Mouse (Mus musculus) lung, embryonic 14.5 days (tissue): ENCODE measurements around the gene Arhgap27. TPM values are rescaled to one million over a fixed set of nuclear protein-coding genes. Genes with fewer than 3 reads are reported as not detected.
A peak's percentile ranks its signal among the peaks of the same experiment; 100 is the strongest.

Experiments used
- ATAC-seq: fragments of 200-750 bp; cut with Nextera tagmentation; 2 replicates; pipeline ENCODE4 v1.8.0; 2017; ENCODE audit warnings: mild to moderate bottlenecking, moderate TSS enrichment, moderate library complexity; ENCODE audit not compliant: insufficient read depth
- DNase-seq: peaks from one replicate; pipeline ENCODE4 v3.0.0-alpha.2; 2015
- H3K27ac ChIP-seq: fragments of 300-500 bp; sonication (generic); 2 replicates; pipeline ENCODE4 v1.5.1; 2014; ENCODE audit warnings: low read depth, mild to moderate bottlenecking, moderate library complexity
- H3K27me3 ChIP-seq: fragments of 300-500 bp; sonication (generic); 2 replicates; pipeline ENCODE4 v1.6.1; 2014; ENCODE audit warnings: low read length, control low read depth; ENCODE audit not compliant: insufficient read depth
- H3K36me3 ChIP-seq: fragments of 300-500 bp; sonication (generic); 2 replicates; pipeline ENCODE4 v1.6.1; 2014; ENCODE audit warnings: control low read depth; ENCODE audit not compliant: insufficient read depth
- H3K4me1 ChIP-seq: fragments of 300-500 bp; sonication (generic); 2 replicates; pipeline ENCODE4 v1.6.1; 2014; ENCODE audit warnings: antibody characterized with exemption, control low read depth; ENCODE audit not compliant: insufficient read depth
- H3K4me2 ChIP-seq: fragments of 300-500 bp; sonication (generic); 2 replicates; pipeline ENCODE4 v1.6.1; 2014; ENCODE audit warnings: mild to moderate bottlenecking
- H3K4me3 ChIP-seq: fragments of 300-500 bp; sonication (generic); 2 replicates; pipeline ENCODE4 v1.5.1; 2014; ENCODE audit warnings: low read depth, low read length
- H3K9ac ChIP-seq: fragments of 300-500 bp; sonication (generic); 2 replicates; pipeline ENCODE4 v1.6.1; 2014
- H3K9me3 ChIP-seq: fragments of 300-500 bp; sonication (generic); 2 replicates; pipeline ENCODE4 v1.6.1; 2016; ENCODE audit warnings: low read depth, low read length, control low read depth
- CTCF ChIP-seq: IDR thresholded peaks from 2 replicates; pipeline ENCODE4 v1.5.1; 2016; ENCODE audit warnings: antibody characterized with exemption, low read depth
- WGBS: fragments of 180-500 bp; shearing (Covaris S2); extraction: QIAGEN DNeasy Blood & Tissue Kit; methylation state at CpG from one replicate; pipeline ENCODE4 v1.1.7; 2014; 5-methylcytosine and 5-hydroxymethylcytosine counted together
- polyA plus RNA-seq: library from polyadenylated mRNA; unstranded; fragments of >200 nt; fragmentation: Nextera tagmentation; extraction: Ambion mirVana; gene quantifications from 2 replicates; pipeline ENCODE4 v1.2.1, GENCODE M21; 2014

Arhgap27 gene
- polyA plus RNA-seq, 1 experiment from 2014 or later = 20.6 TPM

DNA sequence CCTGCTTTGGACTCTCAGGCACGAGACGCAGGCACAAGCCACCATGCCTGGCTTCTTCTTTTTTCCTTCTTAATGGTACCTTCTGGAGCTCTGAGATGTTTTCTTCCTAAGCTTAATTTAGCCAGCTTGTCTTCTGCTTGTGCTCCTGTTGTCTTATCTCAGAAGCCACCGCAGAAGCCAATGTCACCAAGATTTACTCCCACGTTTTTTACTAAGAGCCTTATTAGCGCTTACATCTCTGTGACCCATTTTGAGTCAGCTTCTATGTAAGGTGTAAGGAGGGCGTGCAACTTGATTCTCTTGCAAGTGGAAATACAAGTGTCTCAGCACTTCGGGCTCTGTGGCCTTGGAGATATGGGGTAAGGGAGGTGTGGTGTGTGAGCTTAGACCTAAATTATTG, 18.0 kb upstream of the Arhgap27 start:
- H3K4me2 ChIP-seq = no peak overlapping the region
- peak overlapping the region; percentile 58; the same call in 1 of the 2 replicates for H3K27ac ChIP-seq
- no peak overlapping the region for H3K9ac ChIP-seq
- H3K9me3 ChIP-seq = no peaks in the 10 kb centered on the region
- H3K4me3 ChIP-seq = no peak overlapping the region
- H3K27me3 ChIP-seq = no peaks in the 10 kb centered on the region
- no peaks in the 10 kb centered on the region; the same call in 1 of the 2 replicates for H3K4me1 ChIP-seq
- no peak for ATAC-seq
- H3K36me3 ChIP-seq = peaks cover 34% of the 10 kb centered on the region; the same call in 1 of the 2 replicates
- 88% methylated on average over 7 of the region's 7 CpGs for WGBS
- no peak for DNase-seq
- no peak for TF ChIP-seq CTCF

DNA sequence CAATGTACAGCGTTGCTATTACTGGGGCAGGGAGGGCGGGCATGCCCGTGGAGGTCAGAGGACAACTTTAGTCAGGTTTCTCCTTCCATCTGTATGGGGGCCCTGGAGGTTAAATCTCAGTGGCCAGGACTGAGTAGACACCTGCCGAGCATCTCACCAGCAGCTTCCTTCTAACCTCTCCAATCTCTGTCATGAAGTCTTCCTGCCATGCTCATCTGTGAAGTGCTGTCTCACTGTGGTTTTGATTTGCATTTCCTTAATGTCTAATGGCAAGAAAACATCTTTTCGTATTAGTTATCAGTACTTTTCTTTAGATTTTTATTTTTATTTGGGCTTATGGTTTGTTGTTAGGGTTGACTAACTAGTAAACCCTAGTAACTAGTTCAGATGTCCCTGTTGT, 17.0 kb upstream of the Arhgap27 start:
- DNase-seq = no peak
- H3K4me2 ChIP-seq = no peak overlapping the region
- H3K9me3 ChIP-seq = no peaks in the 10 kb centered on the region
- ATAC-seq = no peak
- H3K9ac ChIP-seq = no peak overlapping the region
- no peaks in the 10 kb centered on the region for H3K27me3 ChIP-seq
- whole genome bisulfite sequencing = 88% methylated on average over 5 of the region's 5 CpGs
- no peak overlapping the region for H3K27ac ChIP-seq
- H3K36me3 ChIP-seq = peaks cover 34% of the 10 kb centered on the region; the same call in 1 of the 2 replicates
- H3K4me1 ChIP-seq = no peaks in the 10 kb centered on the region; the same call in 1 of the 2 replicates
- H3K4me3 ChIP-seq = no peak overlapping the region
- TF ChIP-seq CTCF = no peak

DNA sequence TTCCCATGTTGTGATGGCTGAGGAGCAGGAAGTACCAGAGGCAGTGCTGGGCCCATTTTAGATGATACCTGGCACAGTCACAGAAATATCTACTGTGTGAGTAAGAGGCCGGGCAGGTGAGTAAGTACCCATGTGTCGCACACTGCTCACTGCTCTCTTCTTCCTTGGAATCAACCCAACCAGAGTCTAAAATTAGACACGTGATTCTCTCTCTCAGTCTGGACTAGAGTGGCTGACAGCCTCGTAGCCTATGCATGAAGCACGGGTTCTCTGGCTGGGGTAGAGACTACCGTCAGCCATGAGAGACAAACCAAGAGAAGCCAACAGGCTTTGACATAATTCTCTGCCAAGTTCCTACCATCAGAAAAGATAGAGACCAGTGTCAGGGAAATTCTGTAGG, 14.8 kb upstream of the Arhgap27 start:
- Histone ChIP-seq H3K4me2 (no peak overlapping the region), H3K9ac (no peak overlapping the region), H3K36me3 (peaks cover 44% of the 10 kb centered on the region; the same call in 1 of the 2 replicates), H3K4me3 (no peak overlapping the region), H3K27ac (no peak overlapping the region), H3K9me3 (no peaks in the 10 kb centered on the region), H3K27me3 (no peaks in the 10 kb centered on the region), H3K4me1 (no peaks in the 10 kb centered on the region)
- WGBS = 82% methylated on average over 6 of the region's 6 CpGs
- TF ChIP-seq CTCF = no peak
- DNase-seq (no peak), ATAC-seq (no peak)

DNA sequence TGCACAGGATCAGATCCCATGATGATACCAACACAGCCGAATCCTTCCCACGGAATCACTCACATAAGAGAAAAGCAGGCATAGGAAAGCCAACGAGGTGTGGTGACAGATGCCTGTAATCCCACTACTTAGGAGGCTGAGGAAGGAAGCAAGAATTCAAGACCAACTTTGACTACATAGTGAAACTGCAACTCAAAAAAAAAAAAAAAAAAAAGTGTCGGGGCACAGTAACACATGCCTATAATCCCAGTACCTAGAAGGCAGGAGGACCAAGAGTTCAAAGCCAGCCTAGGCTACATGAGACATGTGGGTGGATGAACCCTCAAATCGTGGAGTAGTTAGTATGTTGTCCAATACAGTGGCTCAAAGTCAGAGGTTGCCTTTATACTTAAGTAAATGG, 12.3 kb upstream of the Arhgap27 start:
- Histone ChIP-seq H3K9ac (no peak overlapping the region), H3K4me1 (no peaks in the 10 kb centered on the region), H3K27ac (no peak overlapping the region), H3K4me3 (no peak overlapping the region), H3K27me3 (no peaks in the 10 kb centered on the region), H3K4me2 (no peak overlapping the region), H3K36me3 (peaks cover 52% of the 10 kb centered on the region; the same call in 1 of the 2 replicates), H3K9me3 (no peaks in the 10 kb centered on the region)
- no peak for DNase-seq
- no peak for TF ChIP-seq CTCF
- WGBS = 76% methylated on average over 5 of the region's 5 CpGs
- no peak for ATAC-seq

DNA sequence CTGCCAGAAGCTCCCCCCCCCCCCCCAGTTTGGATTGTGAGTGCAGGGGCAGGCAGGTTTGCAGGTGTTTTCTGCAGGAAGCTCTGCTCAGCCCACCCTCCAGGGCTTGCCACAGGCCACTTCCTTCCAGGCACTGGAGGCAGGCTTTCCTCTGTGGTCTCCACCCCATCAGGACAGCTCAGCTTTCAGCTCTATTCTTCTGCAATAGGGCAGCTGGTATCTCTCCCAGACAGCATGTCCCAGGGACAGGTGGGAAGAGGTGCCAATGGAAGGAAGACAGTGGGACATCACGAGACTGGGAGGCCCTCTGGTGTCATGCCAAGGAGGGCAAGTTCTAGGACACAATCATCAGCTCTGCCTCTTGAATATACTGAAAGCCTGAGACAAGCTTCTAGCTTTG, 11.8 kb upstream of the Arhgap27 start:
- Histone ChIP-seq H3K27me3 (no peaks in the 10 kb centered on the region), H3K9ac (no peak overlapping the region), H3K4me1 (no peaks in the 10 kb centered on the region), H3K9me3 (no peaks in the 10 kb centered on the region), H3K4me3 (no peak overlapping the region), H3K4me2 (no peak overlapping the region), H3K36me3 (peaks cover 56% of the 10 kb centered on the region; the same call in 1 of the 2 replicates), H3K27ac (no peak overlapping the region)
- TF ChIP-seq CTCF = no peak
- WGBS = 50% methylated on average over 1 of the region's 1 CpGs
- ATAC-seq = no peak
- no peak for DNase-seq

DNA sequence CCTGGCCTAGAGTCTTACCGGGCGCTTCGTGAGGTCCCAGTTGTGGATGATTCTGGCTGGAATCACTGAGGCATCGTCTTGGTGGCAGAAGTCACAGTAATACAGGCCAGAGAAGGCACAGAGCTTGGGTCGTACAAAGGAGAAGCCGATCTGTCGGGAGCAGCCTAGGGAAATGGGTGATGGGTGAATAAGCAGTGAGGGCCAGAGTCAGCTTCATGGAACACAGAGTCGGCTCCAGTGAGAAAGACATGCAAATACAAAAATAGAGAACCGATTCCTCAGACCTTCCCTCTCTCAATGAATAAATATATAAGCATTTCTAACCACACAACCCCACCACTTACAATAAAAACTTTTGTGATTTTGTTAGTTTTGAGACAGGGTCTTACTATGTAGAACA, 10.4 kb upstream of the Arhgap27 start:
- no peak overlapping the region for H3K9ac ChIP-seq
- no peaks in the 10 kb centered on the region for H3K27me3 ChIP-seq
- H3K9me3 ChIP-seq = no peaks in the 10 kb centered on the region
- H3K36me3 ChIP-seq = peaks cover 54% of the 10 kb centered on the region; the same call in 1 of the 2 replicates
- H3K4me1 ChIP-seq = no peaks in the 10 kb centered on the region
- H3K4me2 ChIP-seq = no peak overlapping the region
- TF ChIP-seq CTCF = no peak
- no peak overlapping the region for H3K27ac ChIP-seq
- ATAC-seq = no peak
- no peak for DNase-seq
- 90% methylated on average over 9 of the region's 9 CpGs for WGBS
- H3K4me3 ChIP-seq = no peak overlapping the region

DNA sequence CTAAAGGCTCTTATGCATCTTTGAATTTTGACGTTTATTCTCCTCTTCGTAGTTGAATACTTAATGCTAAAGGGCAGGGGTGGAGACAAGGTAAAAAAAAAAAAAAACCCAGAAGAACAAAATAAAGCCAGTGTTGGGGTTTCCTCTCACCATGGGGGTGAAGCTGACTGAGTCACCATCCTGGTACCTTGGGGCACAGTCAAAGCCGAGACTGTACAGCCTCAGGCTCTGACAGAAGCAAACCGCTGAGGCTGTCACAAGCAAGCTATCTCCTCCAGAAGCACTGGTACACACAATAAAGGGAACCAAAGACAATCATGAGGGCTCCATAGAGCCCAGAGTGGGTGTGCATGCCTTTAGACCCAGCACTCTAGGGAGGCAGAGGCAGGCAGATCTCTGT, 9.1 kb upstream of the Arhgap27 start:
- Histone ChIP-seq H3K4me1 (no peaks in the 10 kb centered on the region), H3K9ac (no peak overlapping the region), H3K27me3 (no peaks in the 10 kb centered on the region), H3K4me3 (no peak overlapping the region), H3K36me3 (peaks cover 51% of the 10 kb centered on the region; the same call in 1 of the 2 replicates), H3K27ac (peak overlapping the region; percentile 54), H3K9me3 (no peaks in the 10 kb centered on the region), H3K4me2 (no peak overlapping the region)
- WGBS = 88% methylated on average over 4 of the region's 4 CpGs
- no peak for TF ChIP-seq CTCF
- ATAC-seq (no peak), DNase-seq (no peak)

DNA sequence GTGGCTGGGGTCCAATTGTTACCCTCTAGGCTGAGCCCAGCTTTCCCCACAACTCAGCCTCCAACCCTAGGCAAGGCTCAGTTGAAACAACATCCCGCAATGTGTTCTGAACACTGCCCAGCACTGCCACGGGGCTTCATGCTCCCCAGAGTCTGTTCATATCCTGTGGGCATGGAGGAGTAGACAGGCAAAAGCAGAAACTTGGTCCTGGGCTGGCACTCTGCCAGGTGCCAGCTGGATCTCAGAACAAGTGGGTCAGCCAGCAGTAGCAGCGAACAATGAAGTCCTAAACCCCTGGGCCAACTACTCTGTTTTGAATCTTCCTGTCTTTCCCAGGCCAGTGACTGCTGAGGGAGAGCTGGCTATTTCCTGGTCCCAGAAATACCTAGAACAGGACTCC, 8.6 kb upstream of the Arhgap27 start:
- Histone ChIP-seq H3K36me3 (peaks cover 51% of the 10 kb centered on the region; the same call in 1 of the 2 replicates), H3K27ac (peak overlapping the region; percentile 56; the same call in 1 of the 2 replicates), H3K4me2 (no peak overlapping the region), H3K4me1 (no peaks in the 10 kb centered on the region), H3K9me3 (no peaks in the 10 kb centered on the region), H3K4me3 (no peak overlapping the region), H3K9ac (no peak overlapping the region), H3K27me3 (no peaks in the 10 kb centered on the region)
- TF ChIP-seq CTCF = no peak
- no peak for ATAC-seq
- peak; percentile 23 for DNase-seq
- WGBS = 68% methylated on average over 3 of the region's 3 CpGs
